Mouse (Mus musculus) myocyte (in vitro differentiated cells): Measurements from ENCODE around the gene Suz12. TPM values are rescaled to one million over a fixed set of nuclear protein-coding genes. Genes with fewer than 3 reads are reported as not detected.
"Not testable (repeated sequence)": the region's sequence is repeated elsewhere in the genome, so short reads cannot be mapped to it uniquely, and the experiment has no call there.

Source experiments
- H3K27me3 ChIP-seq: one replicate; pipeline ENCODE4 v1.6.1; 2011; ENCODE audit not compliant: control insufficient read depth, insufficient read depth, insufficient read length
- H3K36me3 ChIP-seq: one replicate; pipeline ENCODE4 v1.6.1; 2011; ENCODE audit not compliant: control insufficient read depth, insufficient read depth
- H3K4me2 ChIP-seq: one replicate; pipeline ENCODE4 v1.6.1; 2011; ENCODE audit warnings: low read depth, control low read depth
- H3K4me3 ChIP-seq: one replicate; pipeline ENCODE4 v1.5.1; 2011; ENCODE audit warnings: mild to moderate bottlenecking, control low read depth, moderate library complexity
- H3K79me2 ChIP-seq: one replicate; pipeline ENCODE4 v1.6.1; 2011; ENCODE audit not compliant: control insufficient read depth, insufficient read depth
- H3ac ChIP-seq: one replicate; pipeline ENCODE4 v1.6.1; 2011; ENCODE audit not compliant: control insufficient read depth, insufficient read length
- CEBPB ChIP-seq: IDR thresholded peaks from 2 replicates; pipeline ENCODE4 v1.6.1; 2011; ENCODE audit warnings: mild to moderate bottlenecking, moderate library complexity; ENCODE audit not compliant: poor library complexity, insufficient read depth, severe bottlenecking
- E2F4 ChIP-seq: IDR thresholded peaks from one replicate; pipeline ENCODE4 v1.6.1; 2011; ENCODE audit warnings: mild to moderate bottlenecking, control low read depth, moderate library complexity; ENCODE audit not compliant: insufficient read depth
- MAX ChIP-seq: IDR thresholded peaks from one replicate; pipeline ENCODE4 v1.6.1; 2011; ENCODE audit warnings: low read depth, mild to moderate bottlenecking, control low read depth
- MYOD1 ChIP-seq, 3 experiments: IDR thresholded peaks; one replicate each; pipeline ENCODE4 v1.6.1; 2011; ENCODE audit warnings: control low read depth in 2 of 3, low read depth in 2 of 3, mild to moderate bottlenecking in 2 of 3, moderate library complexity in 1 of 3; ENCODE audit not compliant: insufficient read length in 2 of 3, control insufficient read depth in 1 of 3
- MYOG ChIP-seq, 3 experiments: IDR thresholded peaks; one replicate each; pipeline ENCODE4 v1.6.1; 2011; ENCODE audit warnings: control low read depth in 2 of 3, low read depth in 2 of 3, mild to moderate bottlenecking in 2 of 3; ENCODE audit not compliant: insufficient read length in 2 of 3, control insufficient read depth in 1 of 3, insufficient read depth in 1 of 3
- POLR2A ChIP-seq: IDR thresholded peaks from one replicate; pipeline ENCODE4 v1.6.1; 2011; ENCODE audit warnings: low read depth, mild to moderate bottlenecking, control low read depth, moderate library complexity; ENCODE audit not compliant: insufficient read length
- POLR2AphosphoS2 ChIP-seq: IDR thresholded peaks from one replicate; pipeline ENCODE4 v1.6.1; 2011; ENCODE audit warnings: low read depth, control low read depth; ENCODE audit not compliant: insufficient read length
- REST ChIP-seq: IDR thresholded peaks from one replicate; pipeline ENCODE4 v1.6.1; 2011; ENCODE audit warnings: mild to moderate bottlenecking, control low read depth, moderate library complexity; ENCODE audit not compliant: insufficient read depth, insufficient read length
- SRF ChIP-seq: IDR thresholded peaks from one replicate; pipeline ENCODE4 v1.6.1; 2011; ENCODE audit warnings: low read depth; ENCODE audit not compliant: control insufficient read depth, insufficient read length
- TCF12 ChIP-seq: IDR thresholded peaks from one replicate; pipeline ENCODE4 v1.6.1; 2011; ENCODE audit warnings: mild to moderate bottlenecking, control low read depth; ENCODE audit not compliant: poor library complexity, insufficient read depth, severe bottlenecking
- TCF3 ChIP-seq: IDR thresholded peaks from one replicate; pipeline ENCODE4 v1.6.1; 2011; ENCODE audit warnings: low read depth, control low read depth; ENCODE audit not compliant: insufficient read length
- USF1 ChIP-seq: IDR thresholded peaks from one replicate; pipeline ENCODE4 v1.6.1; 2011; ENCODE audit warnings: low read depth, mild to moderate bottlenecking, control low read depth, moderate library complexity
- polyA plus RNA-seq: library from polyadenylated mRNA; unstranded; fragments of >200 nt; fragmentation: generic; extraction: Trizol; gene quantifications from one replicate; pipeline ENCODE4 v1.2.1, GENCODE M21; 2012; ENCODE audit warnings: missing spikeins

The Suz12 gene
- polyA plus RNA-seq, 1 experiment: 8.3 TPM

DNA sequence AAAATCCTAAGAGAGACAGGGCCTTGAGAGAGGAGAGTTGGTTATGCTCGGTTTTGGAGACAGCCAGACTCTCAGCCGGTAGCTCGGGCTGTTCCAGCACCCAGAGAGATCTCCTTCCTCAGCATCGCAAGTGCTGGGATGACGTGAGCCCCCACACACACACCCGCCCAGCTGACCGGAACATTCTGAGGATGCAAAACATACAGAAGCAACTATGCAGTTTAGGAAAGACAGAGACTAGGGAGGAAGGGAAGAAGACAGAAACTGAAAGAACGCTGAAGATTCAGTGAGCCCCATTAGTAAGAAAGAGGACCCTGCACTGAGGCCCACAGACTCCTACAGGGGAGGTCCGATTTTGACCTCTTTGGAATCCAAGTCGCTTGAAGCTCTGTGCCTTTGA, 25.2 kb upstream of the Suz12 start:
- H3K79me2 ChIP-seq: no peaks in the 10 kb centered on the region
- H3K27me3 ChIP-seq: no peaks in the 10 kb centered on the region
- no peak overlapping the region for H3K4me3 ChIP-seq
- H3K4me2 ChIP-seq: no peak overlapping the region
- H3K36me3 ChIP-seq: no peaks in the 10 kb centered on the region
- H3ac ChIP-seq: no peak overlapping the region
- TF ChIP-seq MAX: no peak
- no peak for TF ChIP-seq TCF3
- TF ChIP-seq CEBPB: no peak
- no peak for TF ChIP-seq E2F4
- no peak for TF ChIP-seq MYOD1 (IDR thresholded peaks at IDR 0.05; ENCODE audit: control insufficient read depth in 1 of 3, insufficient read length in 2 of 3, low read depth in 2 of 3)

DNA sequence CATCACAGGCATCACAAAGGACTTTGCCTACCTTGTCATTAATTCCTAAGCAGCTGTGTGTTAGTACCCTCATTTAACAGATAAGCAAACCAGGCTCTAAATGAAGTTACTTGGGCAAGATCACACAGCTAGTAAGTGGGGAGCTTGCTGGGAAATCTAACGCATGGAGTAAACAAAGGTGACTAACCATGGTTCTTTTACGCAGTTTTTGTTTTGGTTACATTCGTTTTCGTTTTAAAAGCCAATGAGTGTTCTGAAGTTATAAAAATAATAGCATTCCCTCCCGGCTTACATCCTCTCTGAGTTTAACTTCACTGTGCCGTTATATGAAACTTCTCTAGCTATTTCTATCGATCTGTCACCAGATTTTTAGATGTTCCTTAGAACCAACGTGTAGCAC, 19.8 kb upstream of the Suz12 start:
- Histone ChIP-seq H3K4me3 (no peak overlapping the region), H3K36me3 (no peaks in the 10 kb centered on the region), H3K27me3 (peaks cover 9% of the 10 kb centered on the region), H3K79me2 (no peaks in the 10 kb centered on the region), H3ac (no peak overlapping the region), H3K4me2 (no peak overlapping the region)
- TF ChIP-seq MAX: no peak
- TF ChIP-seq MYOG (IDR thresholded peaks at IDR 0.05; ENCODE audit: control insufficient read depth in 1 of 3, insufficient read depth in 1 of 3, insufficient read length in 2 of 3, low read depth in 2 of 3): no peak
- no peak for TF ChIP-seq TCF3

DNA sequence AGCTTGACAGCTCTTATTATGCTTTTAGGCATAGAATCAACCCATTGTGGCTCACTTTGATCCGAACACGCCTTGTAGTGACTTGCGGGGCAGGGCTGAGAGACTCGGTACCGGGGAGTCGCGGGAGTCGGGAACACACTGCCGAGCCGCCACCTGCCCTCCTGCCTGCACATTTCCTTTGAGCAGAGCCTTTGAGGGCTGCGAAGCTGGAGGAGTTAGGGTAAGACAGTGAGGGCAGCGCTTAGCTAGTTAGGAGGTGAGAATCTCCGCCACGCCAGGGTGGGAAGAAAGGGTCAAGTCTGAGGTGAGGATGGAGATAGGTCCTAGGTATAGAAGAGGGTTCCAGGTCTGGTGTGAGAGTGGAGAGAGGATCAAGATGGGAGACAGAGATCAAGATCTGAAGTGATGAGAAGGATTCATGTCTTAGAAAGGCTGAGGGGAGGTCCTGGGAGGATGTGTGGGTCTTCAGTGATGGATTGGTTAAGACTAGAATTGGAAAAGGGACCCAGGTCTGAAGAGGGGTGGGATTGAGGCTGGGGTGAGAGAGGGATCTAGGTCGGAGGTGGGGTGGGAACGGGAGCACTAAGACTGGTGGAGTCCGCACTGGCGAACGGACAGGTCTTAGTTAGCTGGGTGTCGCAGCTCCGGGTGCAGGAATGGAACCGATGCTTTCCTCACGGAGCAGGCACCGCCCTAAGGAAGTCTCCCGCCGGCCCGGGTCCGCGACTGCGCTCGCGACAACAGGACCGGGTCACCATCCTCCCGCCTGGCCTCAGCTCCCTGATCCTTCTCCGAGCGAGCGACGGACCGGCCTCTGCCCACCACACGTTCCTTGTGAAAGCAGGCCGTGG, 19.1 kb upstream of the Suz12 start:
- Histone ChIP-seq H3K36me3 (no peaks in the 10 kb centered on the region), H3ac (no peak overlapping the region), H3K79me2 (no peaks in the 10 kb centered on the region), H3K4me2 (peak overlapping the region; percentile 57), H3K4me3 (no peak overlapping the region), H3K27me3 (peaks cover 9% of the 10 kb centered on the region)
- no peak for TF ChIP-seq MYOD1 (IDR thresholded peaks at IDR 0.05; ENCODE audit: control insufficient read depth in 1 of 3, insufficient read length in 2 of 3, low read depth in 2 of 3)

DNA sequence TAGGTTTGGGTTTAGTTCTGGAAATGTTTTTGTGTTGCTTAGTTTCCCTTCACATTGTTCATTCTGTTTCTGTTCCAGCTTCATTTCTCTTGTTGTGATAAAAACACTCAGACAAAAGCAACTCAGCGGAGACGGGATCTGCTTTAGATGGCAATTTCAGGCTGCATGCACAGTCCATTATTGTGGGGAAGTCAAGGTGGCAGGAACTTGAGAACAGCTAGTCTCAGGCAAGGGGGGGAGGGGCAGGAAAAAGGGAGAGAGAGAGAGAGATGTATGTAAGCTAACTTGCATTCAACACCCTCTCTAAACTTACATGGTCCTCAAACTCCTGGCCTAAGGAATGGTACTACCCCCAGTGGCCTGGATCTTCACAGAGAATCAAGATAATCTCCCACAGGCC, 17.5 kb upstream of the Suz12 start:
- Histone ChIP-seq H3K36me3 (no peaks in the 10 kb centered on the region), H3K4me3 (no peak overlapping the region), H3K79me2 (no peaks in the 10 kb centered on the region), H3K27me3 (peaks cover 9% of the 10 kb centered on the region), H3ac (no peak overlapping the region), H3K4me2 (no peak overlapping the region)
- no peak for TF ChIP-seq TCF12
- no peak for TF ChIP-seq CEBPB
- TF ChIP-seq REST: no peak
- no peak for TF ChIP-seq POLR2AphosphoS2
- TF ChIP-seq TCF3: no peak
- TF ChIP-seq MYOG (IDR thresholded peaks at IDR 0.05; ENCODE audit: control insufficient read depth in 1 of 3, insufficient read depth in 1 of 3, insufficient read length in 2 of 3, low read depth in 2 of 3): no peak
- TF ChIP-seq MYOD1 (IDR thresholded peaks at IDR 0.05; ENCODE audit: control insufficient read depth in 1 of 3, insufficient read length in 2 of 3, low read depth in 2 of 3): no peak
- no peak for TF ChIP-seq SRF
- no peak for TF ChIP-seq E2F4
- no peak for TF ChIP-seq USF1
- TF ChIP-seq POLR2A: no peak
- TF ChIP-seq MAX: no peak

DNA sequence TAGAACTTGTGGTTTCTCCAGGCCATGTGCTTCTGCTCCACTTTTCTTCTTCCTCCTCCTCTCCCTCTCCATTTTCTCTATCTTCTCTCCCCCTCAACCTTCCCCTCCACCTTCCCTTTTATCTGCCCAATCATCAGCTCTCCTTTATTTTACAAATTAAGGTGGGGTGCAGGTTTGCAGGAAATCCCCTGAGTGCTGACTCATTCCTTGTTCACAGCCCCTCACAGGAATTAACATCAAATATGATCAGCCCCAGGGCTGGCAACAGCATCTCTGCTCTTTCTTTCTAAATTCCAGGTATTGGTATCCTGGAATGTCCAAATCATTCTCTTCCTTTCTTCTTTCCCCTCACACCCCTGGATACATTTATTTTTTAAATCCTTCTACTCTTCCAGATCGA, 16.7 kb upstream of the Suz12 start:
- no peaks in the 10 kb centered on the region for H3K79me2 ChIP-seq
- peaks cover 9% of the 10 kb centered on the region for H3K27me3 ChIP-seq
- no peak for TF ChIP-seq MYOG (IDR thresholded peaks at IDR 0.05; ENCODE audit: control insufficient read depth in 1 of 3, insufficient read depth in 1 of 3, insufficient read length in 2 of 3, low read depth in 2 of 3)
- no peak for TF ChIP-seq REST
- TF ChIP-seq POLR2A: no peak
- no peak for TF ChIP-seq TCF3
- TF ChIP-seq POLR2AphosphoS2: no peak
- no peak for TF ChIP-seq SRF
- TF ChIP-seq TCF12: no peak
- TF ChIP-seq USF1: no peak
- TF ChIP-seq MAX: no peak
- no peak for TF ChIP-seq MYOD1 (IDR thresholded peaks at IDR 0.05; ENCODE audit: control insufficient read depth in 1 of 3, insufficient read length in 2 of 3, low read depth in 2 of 3)
- TF ChIP-seq CEBPB: no peak
- TF ChIP-seq E2F4: no peak
- H3K36me3 ChIP-seq: no peaks in the 10 kb centered on the region
- no peak overlapping the region for H3K4me3 ChIP-seq
- no peak overlapping the region for H3K4me2 ChIP-seq
- no peak overlapping the region for H3ac ChIP-seq

DNA sequence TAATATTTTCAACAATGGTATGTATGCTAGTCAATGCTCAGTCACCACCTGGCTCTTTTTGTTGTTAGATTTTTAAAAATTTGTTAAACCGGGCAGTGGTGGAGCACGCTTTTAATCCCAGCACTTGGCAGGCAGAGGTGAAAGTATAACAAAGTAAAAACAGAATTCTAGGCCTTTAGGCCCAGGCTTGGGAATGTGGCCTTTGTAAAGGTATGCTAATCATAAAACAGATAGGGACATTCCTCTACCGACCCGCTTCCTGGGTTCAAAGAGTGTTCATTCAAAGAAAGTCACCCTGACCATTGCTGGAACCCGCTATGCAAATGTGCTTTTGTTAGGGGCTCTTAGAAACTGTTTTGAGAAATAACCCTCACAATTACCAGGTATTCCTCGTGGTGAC, 16.3 kb upstream of the Suz12 start:
- not testable (repeated sequence) for H3K4me3 ChIP-seq, H3K79me2 ChIP-seq, H3K4me2 ChIP-seq, H3K36me3 ChIP-seq, H3ac ChIP-seq, H3K27me3 ChIP-seq

DNA sequence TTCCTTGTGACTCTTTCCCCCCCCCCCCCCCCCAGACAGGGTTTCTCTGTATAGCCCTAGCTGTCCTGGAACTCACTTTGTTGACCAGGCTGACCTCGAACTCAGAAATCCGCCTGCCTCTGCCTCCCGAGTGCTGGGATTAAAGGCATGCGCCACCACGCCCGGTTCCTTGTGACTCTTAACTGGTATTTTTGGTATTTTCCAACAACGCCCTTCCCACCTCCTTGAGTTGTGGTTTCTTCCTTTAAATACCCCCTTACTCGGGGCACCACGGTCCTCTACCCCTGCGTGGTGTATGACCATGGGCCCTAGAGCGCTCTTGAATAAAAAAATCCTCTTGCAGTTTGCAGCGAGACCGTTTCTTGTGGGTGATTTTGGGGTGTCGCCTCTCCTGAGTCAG, 15.8 kb upstream of the Suz12 start:
- not testable (repeated sequence) for H3K4me2 ChIP-seq, H3K79me2 ChIP-seq, H3K36me3 ChIP-seq, H3K27me3 ChIP-seq, H3K4me3 ChIP-seq, H3ac ChIP-seq

DNA sequence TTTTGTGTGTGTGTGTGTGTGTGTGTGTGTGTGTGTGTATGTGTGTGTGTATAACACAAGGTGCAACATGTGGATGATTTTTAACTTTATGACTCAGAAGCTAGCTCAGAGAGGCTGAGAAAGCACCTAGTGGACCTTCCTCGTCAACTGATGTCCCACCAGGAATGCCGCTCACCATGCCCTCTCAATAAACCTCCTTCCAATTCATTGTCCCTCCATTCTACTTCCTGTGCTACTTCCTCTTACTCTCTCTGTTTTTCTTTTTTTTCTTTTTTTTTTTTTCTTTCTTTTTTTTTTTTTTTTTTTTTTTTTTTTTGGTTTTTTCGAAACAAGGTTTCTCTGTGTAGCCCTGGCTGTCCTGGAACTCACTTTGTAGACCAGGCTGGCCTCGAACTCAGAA, 15.2 kb upstream of the Suz12 start:
- not testable (repeated sequence) for H3K36me3 ChIP-seq, H3K27me3 ChIP-seq, H3K4me3 ChIP-seq

More for the DNA sequence above, 15.2 kb upstream of the Suz12 start:
- not testable (repeated sequence) for H3ac ChIP-seq, H3K4me2 ChIP-seq, H3K79me2 ChIP-seq
